Mouse (Mus musculus) midbrain, embryonic 16.5 days (tissue): ENCODE results near the gene Cdkn1b. TPM values are rescaled to one million over a fixed set of nuclear protein-coding genes. Genes with fewer than 3 reads are reported as not detected.
A peak's percentile ranks its signal among the peaks of the same experiment; 100 is the strongest.

Source experiments
- ATAC-seq: fragments of 200-750 bp; cut with Nextera tagmentation; 2 replicates; pipeline ENCODE4 v1.8.0; 2017; ENCODE audit warnings: moderate TSS enrichment
- H3K27ac ChIP-seq: fragments of 300-500 bp; sonication (generic); 2 replicates; pipeline ENCODE4 v1.5.1; 2014; ENCODE audit warnings: mild to moderate bottlenecking, low read length, mixed read lengths
- H3K27me3 ChIP-seq: fragments of 300-500 bp; sonication (generic); 2 replicates; pipeline ENCODE4 v1.6.1; 2014; ENCODE audit warnings: low read depth, low read length, mixed read lengths; ENCODE audit not compliant: control insufficient read depth, insufficient read depth
- H3K36me3 ChIP-seq: fragments of 300-500 bp; sonication (generic); 2 replicates; pipeline ENCODE4 v1.6.1; 2014; ENCODE audit warnings: mild to moderate bottlenecking, low read length, moderate library complexity, mixed read lengths; ENCODE audit not compliant: control insufficient read depth, insufficient read depth
- H3K4me1 ChIP-seq: fragments of 300-500 bp; sonication (generic); 2 replicates; pipeline ENCODE4 v1.6.1; 2014; ENCODE audit warnings: mild to moderate bottlenecking, low read length, mixed read lengths; ENCODE audit not compliant: control insufficient read depth, insufficient read depth
- H3K4me2 ChIP-seq: fragments of 300-500 bp; sonication (generic); 2 replicates; pipeline ENCODE4 v1.6.1; 2014; ENCODE audit warnings: mild to moderate bottlenecking, low read length, mixed read lengths
- H3K4me3 ChIP-seq: fragments of 300-500 bp; sonication (generic); 2 replicates; pipeline ENCODE4 v1.5.1; 2014; ENCODE audit warnings: low read depth, mild to moderate bottlenecking, low read length, moderate library complexity, mixed read lengths
- H3K9ac ChIP-seq: fragments of 300-500 bp; sonication (generic); 2 replicates; pipeline ENCODE4 v1.6.1; 2014; ENCODE audit warnings: low read depth, low read length, mixed read lengths
- H3K9me3 ChIP-seq: fragments of 300-500 bp; sonication (generic); replicated peaks from 2 replicates; pipeline ENCODE4 v1.6.1; 2014; ENCODE audit warnings: mild to moderate bottlenecking, low read length, mixed read lengths; ENCODE audit not compliant: control insufficient read depth, poor library complexity, severe bottlenecking
- WGBS: fragments of 180-500 bp; shearing (Covaris S2); extraction: QIAGEN DNeasy Blood & Tissue Kit; methylation state at CpG from one replicate; pipeline ENCODE4 v1.1.7; 2014; 5-methylcytosine and 5-hydroxymethylcytosine counted together
- polyA plus RNA-seq: library from polyadenylated mRNA; unstranded; fragments of >200 nt; fragmentation: Nextera tagmentation; extraction: Ambion mirVana; gene quantifications from 2 replicates; pipeline ENCODE4 v1.2.1, GENCODE M21; 2015

Cdkn1b gene
- polyA plus RNA-seq, 1 experiment from 2014 or later, result 20.7 TPM

- WGBS, result under 1% methylated on average over 38 of the region's 38 CpGs
- H3K4me1 ChIP-seq, result peaks cover 8% of the 10 kb centered on the region
- no peaks in the 10 kb centered on the region for H3K27me3 ChIP-seq
Measured at GRCm38 (mm10) chr6:134897443-134898094, 22.6 kb upstream of the Cdkn1b start.

GRCm38 (mm10) chr6:134898095-134898965 is 21.9 kb upstream of the Cdkn1b start, which contains the start of gene Gpr19:
Gene Gpr19, minus strand, starts transcription at chr6:134898578.
- H3K9ac ChIP-seq, result peak within 1 kb of the TSS; percentile 91
- H3K4me3 ChIP-seq, result peak within 1 kb of the TSS; percentile 62
- WGBS, result under 1% methylated on average over 51 of the region's 51 CpGs
- H3K4me2 ChIP-seq, result peak within 1 kb of the TSS; percentile 82
- no peaks in the 10 kb centered on the region for H3K27me3 ChIP-seq
- no peaks in the 10 kb centered on the region for H3K9me3 ChIP-seq
- H3K4me1 ChIP-seq, result peaks cover 8% of the 10 kb centered on the region
- H3K27ac ChIP-seq, result peak within 1 kb of the TSS; percentile 100
- no peaks in the 10 kb centered on the region for H3K36me3 ChIP-seq
- peak; percentile 94 for ATAC-seq

More at GRCm38 (mm10) chr6:134897443-134898094, 22.6 kb upstream of the Cdkn1b start:
- Histone ChIP-seq H3K4me3 (peak overlapping the region; percentile 62), H3K4me2 (peak overlapping the region; percentile 82), H3K9ac (peak overlapping the region; percentile 91), H3K27ac (peak overlapping the region; percentile 100), H3K9me3 (no peaks in the 10 kb centered on the region), H3K36me3 (no peaks in the 10 kb centered on the region)
- peak; percentile 95 for ATAC-seq

GRCm38 (mm10) chr6:134903368-134903767 is 16.8 kb upstream of the Cdkn1b start:
- Histone ChIP-seq H3K9me3 (no peaks in the 10 kb centered on the region), H3K27ac (no peak overlapping the region), H3K4me2 (no peak overlapping the region), H3K9ac (no peak overlapping the region), H3K27me3 (no peaks in the 10 kb centered on the region), H3K4me3 (no peak overlapping the region), H3K36me3 (no peaks in the 10 kb centered on the region), H3K4me1 (peaks cover 3% of the 10 kb centered on the region; the same call in 1 of the 2 replicates)
- no peak for ATAC-seq
- WGBS, result 82% methylated on average over 4 of the region's 4 CpGs

GRCm38 (mm10) chr6:134903891-134904884 is 16.0 kb upstream of the Cdkn1b start:
- Histone ChIP-seq H3K4me2 (no peak overlapping the region), H3K9ac (no peak overlapping the region), H3K9me3 (no peaks in the 10 kb centered on the region), H3K4me1 (peaks cover 2% of the 10 kb centered on the region; the same call in 1 of the 2 replicates), H3K27ac (no peak overlapping the region), H3K36me3 (no peaks in the 10 kb centered on the region), H3K27me3 (no peaks in the 10 kb centered on the region), H3K4me3 (no peak overlapping the region)
- no peak for ATAC-seq
- 97% methylated on average over 10 of the region's 10 CpGs for WGBS

- Histone ChIP-seq H3K36me3 (no peaks in the 10 kb centered on the region), H3K27ac (no peak overlapping the region), H3K4me1 (no peaks in the 10 kb centered on the region), H3K4me3 (no peak overlapping the region), H3K9me3 (no peaks in the 10 kb centered on the region), H3K9ac (no peak overlapping the region), H3K4me2 (no peak overlapping the region), H3K27me3 (no peaks in the 10 kb centered on the region)
- 88% methylated on average over 1 of the region's 1 CpGs for WGBS
- ATAC-seq, result no peak
Measured at GRCm38 (mm10) chr6:134905811-134906210, 14.4 kb upstream of the Cdkn1b start.

- Histone ChIP-seq H3K27me3 (no peaks in the 10 kb centered on the region), H3K4me2 (no peak overlapping the region), H3K4me3 (no peak overlapping the region), H3K27ac (no peak overlapping the region), H3K36me3 (no peaks in the 10 kb centered on the region), H3K9ac (no peak overlapping the region), H3K9me3 (no peaks in the 10 kb centered on the region), H3K4me1 (peaks cover 11% of the 10 kb centered on the region)
- WGBS, result 94% methylated on average over 5 of the region's 5 CpGs
- no peak for ATAC-seq
Measured at GRCm38 (mm10) chr6:134914523-134914922, 5.7 kb upstream of the Cdkn1b start.

GRCm38 (mm10) chr6:134916641-134917040 is 3.6 kb upstream of the Cdkn1b start:
- Histone ChIP-seq H3K9ac (0 out of 2 replicates have a peak overlapping the region, but pooled peaks have one; percentile 2), H3K4me3 (peak overlapping the region; percentile 28), H3K27ac (no peak overlapping the region), H3K9me3 (no peaks in the 10 kb centered on the region), H3K36me3 (no peaks in the 10 kb centered on the region), H3K4me1 (peaks cover 13% of the 10 kb centered on the region), H3K27me3 (no peaks in the 10 kb centered on the region), H3K4me2 (peak overlapping the region; percentile 47)
- no peak for ATAC-seq
- WGBS, result 2% methylated on average over 11 of the region's 11 CpGs

- H3K4me3 ChIP-seq, result peak overlapping the region; percentile 28
- H3K4me2 ChIP-seq, result peak overlapping the region; percentile 47
- H3K27ac ChIP-seq, result no peak overlapping the region
- H3K27me3 ChIP-seq, result no peaks in the 10 kb centered on the region
- H3K36me3 ChIP-seq, result no peaks in the 10 kb centered on the region
- 1% methylated on average over 11 of the region's 11 CpGs for WGBS
- H3K9ac ChIP-seq, result 0 out of 2 replicates have a peak overlapping the region, but pooled peaks have one; percentile 2
- ATAC-seq, result no peak
- no peaks in the 10 kb centered on the region for H3K9me3 ChIP-seq
- peaks cover 16% of the 10 kb centered on the region for H3K4me1 ChIP-seq
Measured at GRCm38 (mm10) chr6:134917087-134917486, 3.1 kb upstream of the Cdkn1b start.
